Mouse (Mus musculus): ENCODE results near the gene Sost.

The Sost gene

GRCm38 (mm10) chr11:101943055-101943454 is 23.8 kb downstream of the Sost start:
- no peak for DNase-seq (ENCODE audit: low spot score)

DNA sequence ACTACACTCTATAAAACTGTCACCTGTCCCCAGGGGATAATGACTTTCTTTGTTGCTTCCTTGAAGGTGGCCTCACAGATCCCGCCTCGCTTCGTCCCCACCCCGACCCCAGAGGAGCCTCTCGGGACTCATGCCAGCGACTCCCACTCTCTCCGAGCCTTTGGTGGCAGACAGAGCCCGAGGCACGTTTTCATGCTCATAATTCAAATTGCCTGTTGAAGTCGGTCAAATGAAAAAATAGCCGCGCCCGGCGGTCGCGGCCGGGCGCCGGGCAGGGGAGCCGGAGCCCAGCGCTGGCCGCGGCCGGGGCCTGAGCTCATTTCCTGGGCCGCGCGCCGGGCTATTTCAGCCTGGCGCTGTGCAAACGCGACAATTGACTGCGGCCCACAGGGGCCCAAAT is 29.7 kb downstream of the Sost start:
- DNase-seq (ENCODE audit: low spot score): no peak

DNA sequence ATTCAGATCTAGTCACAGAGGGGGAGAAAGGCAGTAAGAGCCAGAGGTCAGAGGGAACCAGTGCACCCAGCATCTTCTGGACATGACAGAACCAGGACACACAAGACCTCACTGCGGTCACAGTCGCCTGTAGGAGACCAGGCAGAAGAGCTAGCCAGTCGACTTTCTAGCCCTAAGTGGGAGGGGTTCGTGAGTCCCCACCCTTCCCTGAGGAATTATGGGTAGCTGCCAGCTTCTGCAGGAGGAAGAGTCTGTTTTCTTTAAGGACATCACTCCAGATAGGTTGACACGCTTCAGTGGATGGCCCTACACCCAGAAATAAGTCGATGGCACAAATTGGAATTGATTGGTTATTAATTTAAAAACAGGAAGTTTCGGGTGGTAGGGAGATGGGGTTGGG is 30.4 kb downstream of the Sost start:
- no peak for DNase-seq (ENCODE audit: low spot score)

GRCm38 (mm10) chr11:101935743-101936142 is 31.1 kb downstream of the Sost start:
- no peak for DNase-seq (ENCODE audit: low spot score)

DNA sequence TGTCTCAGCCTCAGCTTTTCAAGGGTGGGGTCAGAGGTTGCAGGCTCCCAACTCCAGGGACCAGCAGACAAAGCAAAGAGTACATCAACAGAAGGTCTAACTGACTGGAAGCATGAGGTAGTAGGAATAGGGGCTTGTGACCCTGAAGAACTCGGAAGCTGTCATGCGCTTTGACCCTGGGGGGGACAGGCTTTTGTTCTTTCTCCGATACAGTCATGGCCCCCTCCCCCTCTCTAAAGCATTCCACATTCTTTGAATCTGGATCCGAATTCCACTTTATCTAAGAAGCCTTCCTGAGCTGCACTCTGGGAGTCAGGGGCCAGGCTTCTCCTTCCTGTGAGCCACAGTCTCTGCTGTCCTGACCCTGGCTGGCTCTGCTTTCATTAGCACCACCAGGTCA is 34.8 kb downstream of the Sost start:
- DNase-seq (ENCODE audit: low spot score): no peak

DNA sequence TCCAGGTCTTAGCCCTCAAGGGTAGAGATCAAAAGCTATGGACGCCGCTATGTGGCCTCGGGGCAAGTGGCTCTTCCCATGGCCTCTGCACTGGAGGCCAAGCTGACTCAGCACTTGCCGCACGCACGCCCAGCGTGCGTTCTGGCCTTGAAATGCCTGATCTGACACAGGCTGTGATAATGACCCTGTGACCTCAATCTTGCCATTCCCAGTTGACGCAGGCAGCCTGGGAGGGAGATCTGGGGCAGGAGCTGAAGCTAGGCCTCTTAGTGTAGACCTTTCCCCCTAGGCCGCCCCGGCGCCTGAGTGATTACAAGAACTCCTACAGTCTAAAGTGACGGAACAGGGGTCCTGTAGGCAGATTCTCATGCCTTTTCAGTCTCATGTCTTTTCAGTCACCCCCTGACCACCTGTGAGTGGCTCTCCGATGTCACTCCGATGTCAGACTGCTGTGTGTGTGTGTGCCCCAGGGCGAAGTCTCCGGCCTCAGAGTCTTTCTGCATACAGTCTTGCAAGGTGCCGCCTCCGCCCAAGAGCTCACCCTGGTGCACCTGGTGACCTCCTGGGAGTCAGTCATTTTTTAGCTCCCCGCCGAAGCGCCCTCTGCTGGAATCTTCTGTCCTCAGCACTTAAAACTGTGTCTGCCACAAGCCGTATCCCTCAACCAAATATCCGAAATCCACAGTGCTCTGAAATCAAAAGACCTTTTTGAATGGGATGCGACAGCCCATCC is 38.6 kb downstream of the Sost start:
- peak; percentile 70 for DNase-seq (ENCODE audit: low spot score)

- DNase-seq (ENCODE audit: low spot score): no peak
Measured at GRCm38 (mm10) chr11:101926951-101927589, 39.7 kb downstream of the Sost start.

DNA sequence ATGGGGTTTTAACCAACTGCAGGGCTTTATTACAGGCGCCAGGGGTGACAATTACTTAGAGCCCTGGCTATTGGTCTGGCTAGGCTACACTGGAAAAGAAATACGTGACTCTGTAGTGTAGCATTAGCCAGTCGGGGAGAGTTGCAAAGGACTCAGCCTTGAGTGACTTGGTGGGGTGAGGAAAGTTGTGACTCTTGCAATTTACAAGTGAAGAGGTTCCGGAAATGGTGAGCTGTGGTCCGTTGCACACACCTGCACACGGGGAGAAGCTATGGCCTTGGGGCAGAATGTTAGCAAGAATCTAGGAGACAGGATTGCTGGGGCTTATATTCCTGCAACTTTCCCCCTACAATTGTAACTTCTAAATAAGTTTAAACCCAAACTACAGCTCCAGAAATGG is 41.2 kb downstream of the Sost start:
- DNase-seq (ENCODE audit: low spot score): no peak

- no peak for DNase-seq (ENCODE audit: low spot score)
Measured at GRCm38 (mm10) chr11:101924441-101924976, 42.3 kb downstream of the Sost start.

GRCm38 (mm10) chr11:101923988-101924387 is 42.8 kb downstream of the Sost start:
- DNase-seq (ENCODE audit: low spot score): no peak

- DNase-seq (ENCODE audit: low spot score): no peak
Measured at GRCm38 (mm10) chr11:101921361-101921952, 45.4 kb downstream of the Sost start.

- peak; percentile 67 for DNase-seq (ENCODE audit: low spot score)
Measured at GRCm38 (mm10) chr11:101919660-101920059, 47.2 kb downstream of the Sost start.

DNA sequence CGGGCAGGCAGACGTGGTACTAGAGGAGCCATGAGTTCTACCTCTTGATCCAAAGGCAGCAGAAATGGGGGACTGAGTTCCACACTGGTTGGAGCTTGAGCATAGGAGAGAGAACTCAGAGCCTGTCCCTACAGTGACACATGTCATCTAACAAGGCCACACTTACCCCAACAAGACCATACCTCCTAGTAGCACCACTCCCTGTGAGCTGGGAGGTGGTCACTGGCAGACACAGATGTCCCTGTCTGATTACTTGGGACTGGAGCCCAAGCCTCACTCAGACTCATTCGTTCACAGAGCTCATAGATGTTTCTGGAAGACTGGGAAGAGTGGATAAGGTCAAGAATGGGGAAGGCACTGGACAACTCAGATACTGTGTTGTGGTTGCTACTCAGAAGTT is 48.2 kb downstream of the Sost start:
- no peak for DNase-seq (ENCODE audit: low spot score)

DNA sequence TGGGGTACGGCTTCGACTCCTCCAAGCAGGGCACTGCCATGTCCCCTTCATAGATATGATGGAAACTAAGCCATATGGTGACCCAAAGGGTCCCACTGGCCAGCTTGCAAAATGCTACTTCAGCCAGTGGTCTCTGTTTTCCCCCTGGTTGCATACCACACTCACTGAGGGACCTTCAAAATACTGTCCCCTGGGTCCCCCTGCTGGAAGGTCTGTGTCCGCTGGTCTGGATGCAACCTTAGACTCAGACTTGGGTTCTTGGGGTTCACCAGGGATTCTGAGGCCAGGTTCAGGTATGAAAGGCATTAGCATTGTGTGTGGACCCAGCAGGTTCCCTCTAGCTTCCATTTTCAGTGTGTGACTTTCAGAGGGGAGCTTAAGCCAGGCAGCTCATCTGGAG is 50.0 kb downstream of the Sost start:
- DNase-seq (ENCODE audit: low spot score): no peak

- no peak for DNase-seq (ENCODE audit: low spot score)
Measured at GRCm38 (mm10) chr11:101913591-101913990, 53.2 kb downstream of the Sost start.

Measured in testis, postnatal 14 days (tissue).